9 mouse cellular contexts compared by ENCODE assay signal in the genomic region with DNA sequence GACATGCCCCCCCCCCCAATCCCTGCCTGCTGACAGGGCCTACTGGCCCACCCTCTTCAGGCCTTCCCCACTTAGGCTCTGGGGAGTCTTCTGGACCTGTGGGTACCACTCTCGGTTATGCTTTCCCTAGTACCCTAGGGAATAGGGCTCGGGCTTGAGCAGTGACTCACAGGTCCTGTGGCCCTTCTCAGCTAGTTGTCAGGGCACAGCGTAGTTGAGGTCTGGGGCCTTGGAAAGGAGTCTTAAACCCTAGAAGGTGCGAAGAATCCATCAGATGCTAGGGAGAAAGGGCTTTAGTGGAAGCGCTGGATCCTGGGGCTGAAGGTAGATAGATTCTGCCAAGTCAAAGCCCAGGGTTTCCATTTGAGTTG. TPM values are rescaled to one million over a fixed set of nuclear protein-coding genes. Genes with fewer than 3 reads are reported as not detected.
A peak's percentile ranks its signal among the peaks of the same experiment; 100 is the strongest.
DNase-seq lines count a peak whose midpoint lies in the region; ATAC-seq lines count a peak whose summit lies in the region.
"Had no signal": no experiment of that assay in that cellular context is flagged by ENCODE, and none has a peak within 500 bp of the region (broad histone marks: within the 10 kb centered on the region; RNA-seq: fewer than 3 reads in every experiment).

No protein-coding gene starts in this region.

- WGBS in heart, embryonic 13.5 days = 18% methylated on average over 5 of the region's 5 CpGs
- 33% methylated on average over 5 of the region's 5 CpGs for WGBS in forebrain, embryonic 15.5 days
- 57% methylated on average over 5 of the region's 5 CpGs for WGBS in liver, embryonic 13.5 days (ENCODE audit: insufficient replicate concordance)

- peak overlapping the region; percentile 85 for H3K9ac ChIP-seq in heart, embryonic 13.5 days
- H3K9ac ChIP-seq in forebrain, embryonic 15.5 days (replicated peaks) = no peak overlapping the region; the same call in 1 of the 2 replicates
- 0 out of 2 replicates have a peak overlapping the region, but pooled peaks have one; percentile 2 for H3K9ac ChIP-seq in liver, embryonic 13.5 days

- H3K27ac ChIP-seq in heart, embryonic 13.5 days (replicated peaks) = peak overlapping the region; percentile 100
- peak overlapping the region; percentile 89 for H3K27ac ChIP-seq in forebrain, embryonic 15.5 days (replicated peaks)
- no peak overlapping the region for H3K27ac ChIP-seq in liver, embryonic 13.5 days

- peaks cover 50% of the 10 kb centered on the region for H3K36me3 ChIP-seq in heart, embryonic 13.5 days
- peaks cover 17% of the 10 kb centered on the region; the same call in 1 of the 2 replicates for H3K36me3 ChIP-seq in forebrain, embryonic 15.5 days
- peaks cover 2% of the 10 kb centered on the region; the same call in 1 of the 2 replicates for H3K36me3 ChIP-seq in liver, embryonic 13.5 days

- H3K27me3 ChIP-seq in heart, embryonic 13.5 days (replicated peaks) = no peaks in the 10 kb centered on the region
- H3K27me3 ChIP-seq in forebrain, embryonic 15.5 days = no peaks in the 10 kb centered on the region
- peaks cover 38% of the 10 kb centered on the region for H3K27me3 ChIP-seq in liver, embryonic 13.5 days

- H3K4me1 ChIP-seq in heart, embryonic 13.5 days = peaks cover 77% of the 10 kb centered on the region
- peaks cover 71% of the 10 kb centered on the region for H3K4me1 ChIP-seq in forebrain, embryonic 15.5 days
- peaks cover 61% of the 10 kb centered on the region for H3K4me1 ChIP-seq in liver, embryonic 13.5 days (replicated peaks)

- DNase-seq in heart, postnatal 4 days = no peak
- DNase-seq in MN1 (ENCODE audit: low spot score) = peak; percentile 82
- DNase-seq in liver, embryonic 13.5 days = no peak
- DNase-seq in natural killer cell, adult 2 months (ENCODE audit: low spot score in 2 of 2) = no peak
- no peak for DNase-seq in right cerebral cortex, postnatal 25 days
- no peak for DNase-seq in frontal cortex, postnatal 36 days (ENCODE audit: low spot score in 2 of 2)

- H3K9me3 ChIP-seq in heart, embryonic 13.5 days = no peaks in the 10 kb centered on the region
- H3K9me3 ChIP-seq in forebrain, embryonic 15.5 days = no peaks in the 10 kb centered on the region
- H3K9me3 ChIP-seq in liver, embryonic 13.5 days (replicated peaks) = no peaks in the 10 kb centered on the region

- peak overlapping the region; percentile 58 for H3K4me3 ChIP-seq in heart, embryonic 13.5 days
- H3K4me3 ChIP-seq in forebrain, embryonic 15.5 days = peak overlapping the region; percentile 45; the same call in 1 of the 2 replicates
- no peak overlapping the region for H3K4me3 ChIP-seq in liver, embryonic 13.5 days (replicated peaks)

- ATAC-seq in heart, embryonic 13.5 days (ENCODE audit: extremely low read depth, insufficient number of reproducible peaks, low FRiP score, low TSS enrichment) = no peak
- ATAC-seq in forebrain, embryonic 15.5 days (replicated peaks) = no peak
- no peak for ATAC-seq in liver, embryonic 13.5 days (ENCODE audit: low read depth)

- H3K4me2 ChIP-seq in heart, embryonic 13.5 days = peak overlapping the region; percentile 79
- peak overlapping the region; percentile 86 for H3K4me2 ChIP-seq in forebrain, embryonic 15.5 days (replicated peaks)
- no peak overlapping the region for H3K4me2 ChIP-seq in liver, embryonic 13.5 days

RNA-seq across cellular contexts. Expression of a gene that starts 17.5 kb away (rescaled TPM):
- polyA plus RNA-seq in heart, embryonic 13.5 days (2015; fragmentation: Nextera tagmentation; extraction: Ambion mirVana) = 7.3 and 9.4 TPM in 2 replicates
- total RNA-seq in heart, postnatal 4 days (2021) = 10 to 100 TPM; 56.8 to 64.0 TPM
- 13.6 and 14.4 TPM in 2 replicates for polyA plus RNA-seq in forebrain, embryonic 15.5 days (2015; fragmentation: Nextera tagmentation; extraction: Ambion mirVana)
- polyA plus RNA-seq in liver, embryonic 13.5 days (2015; fragmentation: Nextera tagmentation; extraction: Ambion mirVana) = 1.0 and 1.5 TPM in 2 replicates

RNA-seq across cellular contexts. Expression of a gene that starts 45.4 kb away (rescaled TPM):
- not detected in 2 replicates for polyA plus RNA-seq in heart, embryonic 13.5 days (2015; fragmentation: Nextera tagmentation; extraction: Ambion mirVana)
- not detected for total RNA-seq in heart, postnatal 4 days (2021)
- not detected in 2 replicates for polyA plus RNA-seq in forebrain, embryonic 15.5 days (2015; fragmentation: Nextera tagmentation; extraction: Ambion mirVana)
- polyA plus RNA-seq in liver, embryonic 13.5 days (2015; fragmentation: Nextera tagmentation; extraction: Ambion mirVana) = not detected in 2 replicates
- total RNA-seq: liver, adult 2 months had no signal
- polyA plus RNA-seq: liver, adult 2 months had no signal

RNA-seq across cellular contexts. Expression of a gene that starts 59.2 kb away (rescaled TPM):
- not detected in 2 replicates for polyA plus RNA-seq in heart, embryonic 13.5 days (2015; fragmentation: Nextera tagmentation; extraction: Ambion mirVana)
- total RNA-seq in heart, postnatal 4 days (2021) = not detected
- not detected in 2 replicates for polyA plus RNA-seq in forebrain, embryonic 15.5 days (2015; fragmentation: Nextera tagmentation; extraction: Ambion mirVana)
- not detected in 2 replicates for polyA plus RNA-seq in liver, embryonic 13.5 days (2015; fragmentation: Nextera tagmentation; extraction: Ambion mirVana)
- total RNA-seq: liver, adult 2 months had no signal
- polyA plus RNA-seq: liver, adult 2 months had no signal
